Mouse (Mus musculus) forebrain, postnatal 0 days (tissue): ENCODE data around the gene Gpha2. TPM values are rescaled to one million over a fixed set of nuclear protein-coding genes. Genes with fewer than 3 reads are reported as not detected.

Source experiments
- ATAC-seq: fragments of 200-750 bp; cut with Nextera tagmentation; 2 replicates; pipeline ENCODE4 v1.8.0; 2017; ENCODE audit warnings: mild to moderate bottlenecking, moderate library complexity
- DNase-seq: peaks from one replicate; pipeline ENCODE4 v3.0.0-alpha.2; 2015
- H3K27ac ChIP-seq: fragments of 300-500 bp; sonication (generic); 2 replicates; pipeline ENCODE4 v1.5.1; 2014; ENCODE audit warnings: low read depth, mild to moderate bottlenecking, antibody characterized with exemption, low read length, moderate library complexity, mixed read lengths
- H3K27me3 ChIP-seq: fragments of 300-500 bp; sonication (generic); 2 replicates; pipeline ENCODE4 v1.6.1; 2014; ENCODE audit warnings: mild to moderate bottlenecking, low read length, mixed read lengths; ENCODE audit not compliant: insufficient read depth
- H3K36me3 ChIP-seq: fragments of 300-500 bp; sonication (generic); 2 replicates; pipeline ENCODE4 v1.6.1; 2014; ENCODE audit warnings: mild to moderate bottlenecking, moderate library complexity; ENCODE audit not compliant: insufficient read depth
- H3K4me1 ChIP-seq: fragments of 300-500 bp; sonication (generic); 2 replicates; pipeline ENCODE4 v1.6.1; 2014; ENCODE audit warnings: antibody characterized with exemption; ENCODE audit not compliant: insufficient read depth
- H3K4me2 ChIP-seq: fragments of 300-500 bp; sonication (generic); 2 replicates; pipeline ENCODE4 v1.6.1; 2014; ENCODE audit warnings: low read depth, mild to moderate bottlenecking, moderate library complexity
- H3K4me3 ChIP-seq: fragments of 300-500 bp; sonication (generic); 2 replicates; pipeline ENCODE4 v1.5.1; 2014; ENCODE audit warnings: low read depth, low read length, mixed read lengths
- H3K9ac ChIP-seq: fragments of 300-500 bp; sonication (generic); 2 replicates; pipeline ENCODE4 v1.6.1; 2014; ENCODE audit warnings: mild to moderate bottlenecking
- H3K9me3 ChIP-seq: fragments of 300-500 bp; sonication (generic); 2 replicates; pipeline ENCODE4 v1.6.1; 2016; ENCODE audit warnings: low read length
- CTCF ChIP-seq: sonication (generic); IDR thresholded peaks from 2 replicates; pipeline ENCODE4 v1.5.1; 2016; ENCODE audit warnings: antibody characterized with exemption, control low read depth, low read depth
- WGBS: fragments of 180-500 bp; shearing (Covaris S2); extraction: QIAGEN DNeasy Blood & Tissue Kit; methylation state at CpG from one replicate; pipeline ENCODE4 v1.1.7; 2014; 5-methylcytosine and 5-hydroxymethylcytosine counted together
- microRNA counts: library from miRNA; unstranded; fragments of <30 nt; microRNA quantifications from one replicate; lab custom pipeline; 2015
- microRNA-seq, 2 experiments: library from miRNA; unstranded; fragments of <30 nt; microRNA quantifications; one replicate each; pipeline ENCODE4; 2016
- polyA plus RNA-seq: library from polyadenylated mRNA; unstranded; fragments of >200 nt; fragmentation: Nextera tagmentation; extraction: Ambion mirVana; gene quantifications from 2 replicates; pipeline ENCODE4 v1.2.1, GENCODE M21; 2015
- total RNA-seq: library from RNA; depleted of rRNA; stranded (reverse); fragments of >200 nt; gene quantifications from 2 replicates; pipeline ENCODE4 v1.2.3, GENCODE M21; 2014; rRNA removed

The Gpha2 gene
- total and polyA plus RNA-seq, 2 experiments from 2014 or later: not detected

- no peaks in the 10 kb centered on the region for H3K36me3 ChIP-seq
- no peak overlapping the region for H3K27ac ChIP-seq
- H3K9me3 ChIP-seq: no peaks in the 10 kb centered on the region
- ATAC-seq: no peak
- H3K27me3 ChIP-seq: no peaks in the 10 kb centered on the region
- no peak overlapping the region for H3K9ac ChIP-seq
- no peak for DNase-seq
- H3K4me1 ChIP-seq: peaks cover 9% of the 10 kb centered on the region; the same call in 1 of the 2 replicates
- WGBS: 77% methylated on average over 4 of the region's 4 CpGs
- H3K4me2 ChIP-seq: no peak overlapping the region
- no peak for TF ChIP-seq CTCF
- no peak overlapping the region for H3K4me3 ChIP-seq
Measured at GRCm38 (mm10) chr19:6272738-6273137, 46.6 kb downstream of the Gpha2 start.

DNA sequence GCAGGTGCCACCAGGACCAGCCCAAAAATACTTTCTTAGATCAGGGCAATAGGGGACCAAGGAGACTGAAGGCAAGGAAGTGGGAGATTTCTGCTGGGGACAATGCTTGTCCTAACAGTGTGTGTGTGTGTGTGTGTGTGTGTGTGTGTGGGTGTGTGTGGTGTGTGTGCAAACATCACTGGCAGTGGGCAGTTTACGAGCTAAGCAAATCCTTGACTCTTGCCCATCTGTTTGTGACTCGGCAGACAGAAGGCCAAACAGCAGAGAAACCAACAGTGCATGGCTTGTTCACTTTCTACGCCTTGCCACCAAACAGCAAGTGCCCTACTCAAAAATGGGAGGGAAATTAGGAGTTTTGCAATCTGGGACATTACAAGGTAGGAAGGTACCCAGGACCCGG, 47.4 kb downstream of the Gpha2 start:
- ATAC-seq (no peak), DNase-seq (no peak)
- 85% methylated on average over 4 of the region's 4 CpGs for WGBS
- peaks cover 15% of the 10 kb centered on the region for H3K4me1 ChIP-seq
- no peak for TF ChIP-seq CTCF
- no peaks in the 10 kb centered on the region for H3K27me3 ChIP-seq
- no peak overlapping the region for H3K4me3 ChIP-seq
- H3K9ac ChIP-seq: no peak overlapping the region
- H3K27ac ChIP-seq: no peak overlapping the region
- no peak overlapping the region for H3K4me2 ChIP-seq
- no peaks in the 10 kb centered on the region for H3K36me3 ChIP-seq
- no peaks in the 10 kb centered on the region for H3K9me3 ChIP-seq

DNA sequence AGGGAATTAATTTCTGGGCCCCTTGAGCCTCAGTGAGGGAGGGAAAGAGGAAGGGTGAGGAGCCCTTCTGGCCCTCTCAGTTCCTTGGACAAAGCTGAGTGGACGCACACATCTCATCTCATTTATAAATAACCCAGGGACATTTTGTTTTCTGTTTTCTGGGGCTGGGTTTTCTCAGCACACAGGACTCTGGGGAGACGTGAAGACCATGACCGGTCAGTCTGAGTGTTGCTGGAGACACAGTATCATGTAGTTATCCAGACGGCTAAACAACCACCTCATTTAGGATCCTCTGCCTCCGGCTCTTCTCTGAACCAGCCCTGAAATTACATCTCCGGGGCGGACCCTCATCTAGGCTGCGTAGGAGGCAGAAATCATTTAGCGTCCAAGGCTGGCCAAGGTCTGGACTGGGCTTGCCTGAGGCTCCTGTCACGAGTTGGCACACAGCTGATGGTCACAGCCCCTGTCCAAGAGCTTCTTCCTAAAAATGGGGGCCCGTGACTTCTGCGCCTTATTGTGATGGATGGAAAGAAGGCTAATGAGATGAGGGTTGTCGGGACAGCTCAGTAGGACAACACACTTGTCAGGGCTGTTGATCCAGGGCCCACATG, 47.9 kb downstream of the Gpha2 start:
- TF ChIP-seq CTCF: no peak
- Histone ChIP-seq H3K36me3 (no peaks in the 10 kb centered on the region), H3K4me2 (no peak overlapping the region), H3K4me1 (peaks cover 20% of the 10 kb centered on the region), H3K27ac (no peak overlapping the region), H3K9ac (no peak overlapping the region), H3K4me3 (no peak overlapping the region), H3K9me3 (no peaks in the 10 kb centered on the region), H3K27me3 (no peaks in the 10 kb centered on the region)
- 89% methylated on average over 13 of the region's 13 CpGs for WGBS
- DNase-seq (no peak), ATAC-seq (no peak)

DNA sequence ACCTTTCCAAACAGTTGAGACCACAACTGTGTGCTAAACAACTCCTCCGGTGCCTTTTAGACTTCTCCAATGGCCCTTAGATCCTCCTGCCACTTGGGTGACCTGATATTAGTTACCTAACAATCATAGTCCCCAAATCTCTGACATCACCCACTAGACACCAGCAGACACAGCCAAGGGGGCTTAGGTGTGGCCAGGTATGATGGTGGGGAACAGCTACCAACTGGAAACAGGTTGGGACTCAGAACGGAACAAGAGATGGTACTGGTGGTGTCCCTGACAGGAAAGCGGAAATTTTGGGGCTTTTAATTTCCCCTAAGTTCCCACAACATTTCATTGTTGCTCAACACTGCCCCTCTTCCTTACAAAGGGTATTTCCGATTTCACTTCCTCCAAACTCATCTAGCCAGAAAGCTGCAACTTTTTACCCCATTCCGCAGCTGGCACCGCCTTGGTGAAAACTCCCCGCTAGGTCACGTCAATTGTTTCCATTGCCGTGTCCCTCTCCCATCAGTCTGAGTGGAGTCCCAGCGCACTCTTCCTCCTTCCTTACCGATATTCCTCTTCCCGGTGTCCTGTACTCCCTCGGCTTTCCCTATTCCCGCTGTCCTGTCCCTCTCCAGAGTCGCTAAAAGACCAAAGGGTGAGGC, 49.7 kb downstream of the Gpha2 start:
- DNase-seq (no peak), ATAC-seq (no peak; the same call in 1 of the 2 replicates)
- Histone ChIP-seq H3K4me2 (peak overlapping the region; percentile 96), H3K9me3 (no peaks in the 10 kb centered on the region), H3K36me3 (peaks cover 3% of the 10 kb centered on the region; the same call in 1 of the 2 replicates), H3K27ac (peak overlapping the region; percentile 73), H3K4me3 (peak overlapping the region; percentile 85), H3K27me3 (no peaks in the 10 kb centered on the region), H3K4me1 (peaks cover 28% of the 10 kb centered on the region), H3K9ac (peak overlapping the region; percentile 77)
- WGBS: 9% methylated on average over 15 of the region's 15 CpGs
- peak; percentile 32 for TF ChIP-seq CTCF

- peak; percentile 97 for ATAC-seq
- WGBS: 1% methylated on average over 105 of the region's 106 CpGs
- Histone ChIP-seq H3K9ac (peak within 1 kb of the TSS; percentile 77), H3K4me3 (peak within 1 kb of the TSS; percentile 85), H3K36me3 (peaks cover 11% of the 10 kb centered on the region), H3K4me2 (peak within 1 kb of the TSS; percentile 96), H3K27ac (peak within 1 kb of the TSS; percentile 82), H3K27me3 (no peaks in the 10 kb centered on the region), H3K4me1 (peaks cover 28% of the 10 kb centered on the region), H3K9me3 (no peaks in the 10 kb centered on the region)
- TF ChIP-seq CTCF: peak; percentile 64
- DNase-seq: peak; percentile 99
Measured at GRCm38 (mm10) chr19:6276426-6277421, 50.5 kb downstream of the Gpha2 start, which contains the start of gene Ehd1. Gene Ehd1 (plus strand): TSS chr19:6276725.

MicroRNAs within 50 kb of the gene (microRNA counts, 519-probe panel; counts per million panel counts)
- microRNA mmu-miR-192 (lab: Ali Mortazavi, UCI): 1,756 counts per million, percentile 12 among the panel's probes with 10 or more counts

Small RNA genes lying within 50 kb of the gene (microRNA-seq; reads per million reads assigned to microRNA genes)
- gene Mir192 (126 to 132 reads per million in 2 experiments), gene Mir194-2 (61.3 to 92.7 reads per million in 2 experiments)

Other genes with a start within 250 kb of the Gpha2 start
- not detected in 2 replicates for gene Slc22a20, start 240.2 kb upstream of the Gpha2 start, total RNA-seq
- gene Slc22a20, start 240.2 kb upstream of the Gpha2 start, polyA plus RNA-seq: not detected in 2 replicates
- gene Capn1, start 210.5 kb upstream of the Gpha2 start, total RNA-seq: 5.5 and 7.7 TPM in 2 replicates
- gene Capn1, start 210.5 kb upstream of the Gpha2 start, polyA plus RNA-seq: 3.0 and 3.3 TPM in 2 replicates
- 15.8 and 23.7 TPM in 2 replicates for gene Syvn1, start 179.8 kb upstream of the Gpha2 start, total RNA-seq
- 24.7 and 27.7 TPM in 2 replicates for gene Syvn1, start 179.8 kb upstream of the Gpha2 start, polyA plus RNA-seq
- 47.1 and 50.8 TPM in 2 replicates for gene Mrpl49, start 168.6 kb upstream of the Gpha2 start, total RNA-seq
- gene Mrpl49, start 168.6 kb upstream of the Gpha2 start, polyA plus RNA-seq: 54.4 and 55.7 TPM in 2 replicates
- 1,002 and 1,178 TPM in 2 replicates for gene Fau, start 168.5 kb upstream of the Gpha2 start, total RNA-seq
- 610 and 775 TPM in 2 replicates for gene Fau, start 168.5 kb upstream of the Gpha2 start, polyA plus RNA-seq
- 42.5 and 50.8 TPM in 2 replicates for gene Znhit2, start 165.2 kb upstream of the Gpha2 start, total RNA-seq
- gene Znhit2, start 165.2 kb upstream of the Gpha2 start, polyA plus RNA-seq: 46.1 and 47.1 TPM in 2 replicates
- 70.6 and 79.6 TPM in 2 replicates for gene Tm7sf2, start 158.0 kb upstream of the Gpha2 start, total RNA-seq
- 37.1 and 43.3 TPM in 2 replicates for gene Tm7sf2, start 158.0 kb upstream of the Gpha2 start, polyA plus RNA-seq
- gene Vps51, start 149.1 kb upstream of the Gpha2 start, total RNA-seq: 93.0 and 96.8 TPM in 2 replicates
- 78.6 and 93.7 TPM in 2 replicates for gene Vps51, start 149.1 kb upstream of the Gpha2 start, polyA plus RNA-seq
- not detected in 2 replicates for gene Tmem262, start 146.3 kb upstream of the Gpha2 start, total RNA-seq
- not detected in 2 replicates for gene Tmem262, start 146.3 kb upstream of the Gpha2 start, polyA plus RNA-seq
- 0.69 TPM in 1 of 2 replicates, not detected in the other for gene Gm28374, start 144.1 kb upstream of the Gpha2 start, total RNA-seq
- 0.57 and 0.68 TPM in 2 replicates for gene Gm28374, start 144.1 kb upstream of the Gpha2 start, polyA plus RNA-seq
- 63.4 and 63.9 TPM in 2 replicates for gene Zfpl1, start 141.4 kb upstream of the Gpha2 start, total RNA-seq
- gene Zfpl1, start 141.4 kb upstream of the Gpha2 start, polyA plus RNA-seq: 100 and 114 TPM in 2 replicates
- 2.2 and 3.0 TPM in 2 replicates for gene Cdca5, start 141.4 kb upstream of the Gpha2 start, total RNA-seq
- 4.7 TPM in 2 replicates for gene Cdca5, start 141.4 kb upstream of the Gpha2 start, polyA plus RNA-seq
- not detected in 2 replicates for gene AC131692.1, start 132.0 kb upstream of the Gpha2 start, total RNA-seq
- gene AC131692.1, start 132.0 kb upstream of the Gpha2 start, polyA plus RNA-seq: not detected in 2 replicates
- 0.14 and 0.15 TPM in 2 replicates for gene Naaladl1, start 120.6 kb upstream of the Gpha2 start, total RNA-seq
- gene Naaladl1, start 120.6 kb upstream of the Gpha2 start, polyA plus RNA-seq: 0.39 and 0.51 TPM in 2 replicates
- 44.8 and 67.7 TPM in 2 replicates for gene Sac3d1, start 107.7 kb upstream of the Gpha2 start, total RNA-seq
- 60.8 and 61.5 TPM in 2 replicates for gene Sac3d1, start 107.7 kb upstream of the Gpha2 start, polyA plus RNA-seq
- 46.1 and 57.0 TPM in 2 replicates for gene Snx15, start 98.1 kb upstream of the Gpha2 start, total RNA-seq
- gene Snx15, start 98.1 kb upstream of the Gpha2 start, polyA plus RNA-seq: 58.0 and 60.5 TPM in 2 replicates
- gene Batf2, start 85.4 kb upstream of the Gpha2 start, total RNA-seq: not detected in 2 replicates
- not detected in 2 replicates for gene Batf2, start 85.4 kb upstream of the Gpha2 start, polyA plus RNA-seq
- gene Arl2, start 84.8 kb upstream of the Gpha2 start, total RNA-seq: 60.6 and 63.8 TPM in 2 replicates
- gene Arl2, start 84.8 kb upstream of the Gpha2 start, polyA plus RNA-seq: 111 and 118 TPM in 2 replicates
- gene Majin, start 42.0 kb upstream of the Gpha2 start, total RNA-seq: not detected in 2 replicates
- gene Majin, start 42.0 kb upstream of the Gpha2 start, polyA plus RNA-seq: not detected in 2 replicates
- 196 and 203 TPM in 2 replicates for gene Ppp2r5b, start 9.5 kb downstream of the Gpha2 start, total RNA-seq
- 144 and 159 TPM in 2 replicates for gene Ppp2r5b, start 9.5 kb downstream of the Gpha2 start, polyA plus RNA-seq
- gene Atg2a, start 15.3 kb downstream of the Gpha2 start, total RNA-seq: 21.0 and 26.7 TPM in 2 replicates
- 5.9 and 7.6 TPM in 2 replicates for gene Atg2a, start 15.3 kb downstream of the Gpha2 start, polyA plus RNA-seq
- gene Ehd1, start 50.3 kb downstream of the Gpha2 start, total RNA-seq: 91.9 and 120 TPM in 2 replicates
- gene Ehd1, start 50.3 kb downstream of the Gpha2 start, polyA plus RNA-seq: 69.9 and 75.4 TPM in 2 replicates
- gene Cdc42bpg, start 80.1 kb downstream of the Gpha2 start, total RNA-seq: 3.1 and 4.7 TPM in 2 replicates
- 0.11 and 0.23 TPM in 2 replicates for gene Cdc42bpg, start 80.1 kb downstream of the Gpha2 start, polyA plus RNA-seq
- 60.5 and 64.3 TPM in 2 replicates for gene Men1, start 108.6 kb downstream of the Gpha2 start, total RNA-seq
- gene Men1, start 108.6 kb downstream of the Gpha2 start, polyA plus RNA-seq: 58.3 and 60.9 TPM in 2 replicates
- gene Map4k2, start 114.8 kb downstream of the Gpha2 start, total RNA-seq: 43.0 and 55.8 TPM in 2 replicates
- 6.7 and 9.7 TPM in 2 replicates for gene Map4k2, start 114.8 kb downstream of the Gpha2 start, polyA plus RNA-seq
- gene Sf1, start 137.3 kb downstream of the Gpha2 start, total RNA-seq: 70.0 and 113 TPM in 2 replicates
- gene Sf1, start 137.3 kb downstream of the Gpha2 start, polyA plus RNA-seq: 89.7 and 102 TPM in 2 replicates
- 6.2 and 8.8 TPM in 2 replicates for gene Pygm, start 158.0 kb downstream of the Gpha2 start, total RNA-seq
- gene Pygm, start 158.0 kb downstream of the Gpha2 start, polyA plus RNA-seq: 4.7 and 7.6 TPM in 2 replicates
- 125 and 170 TPM in 2 replicates for gene Rasgrp2, start 173.0 kb downstream of the Gpha2 start, total RNA-seq
- gene Rasgrp2, start 173.0 kb downstream of the Gpha2 start, polyA plus RNA-seq: 130 and 150 TPM in 2 replicates
- 213 and 256 TPM in 2 replicates for gene Nrxn2, start 192.4 kb downstream of the Gpha2 start, total RNA-seq
- gene Nrxn2, start 192.4 kb downstream of the Gpha2 start, polyA plus RNA-seq: 45.1 and 49.4 TPM in 2 replicates